Mouse (Mus musculus) CH12.LX (cell line): Measurements from ENCODE around the gene Lrrc42. TPM values are rescaled to one million over a fixed set of nuclear protein-coding genes. Genes with fewer than 3 reads are reported as not detected.

Experiments used
- DNase-seq: peaks from one replicate; pipeline ENCODE4 v3.0.0-alpha.2; 2013; ENCODE audit errors: extremely low read depth
- H3K27ac ChIP-seq: 2 replicates; pipeline ENCODE4 v1.5.1; 2012; ENCODE audit warnings: low read depth, mild to moderate bottlenecking, control low read depth, moderate library complexity; ENCODE audit not compliant: insufficient read depth
- H3K27me3 ChIP-seq: replicated peaks from 2 replicates; pipeline ENCODE3; 2012; ENCODE audit warnings: inconsistent platforms
- H3K36me3 ChIP-seq, 2 experiments: replicated peaks in 1 of 2; 2 replicates each; pipeline versions ENCODE3 to v1.6.1; 2012; ENCODE audit warnings: inconsistent platforms in 1 of 2, low read length in 1 of 2, mild to moderate bottlenecking in 1 of 2, mixed read lengths in 1 of 2, moderate library complexity in 1 of 2; ENCODE audit not compliant: control insufficient read depth in 1 of 2, insufficient read depth in 1 of 2
- H3K4me1 ChIP-seq, 2 experiments: 2 replicates each; pipeline ENCODE4 v1.6.1; 2012; ENCODE audit warnings: inconsistent platforms in 1 of 2, moderate library complexity in 1 of 2; ENCODE audit not compliant: insufficient read depth in 2 of 2, control insufficient read depth in 1 of 2
- H3K4me2 ChIP-seq: 2 replicates; pipeline ENCODE4 v1.6.1; 2012; ENCODE audit warnings: low read depth, mild to moderate bottlenecking, control low read depth; ENCODE audit not compliant: poor library complexity, insufficient read depth, severe bottlenecking
- H3K4me3 ChIP-seq, 3 experiments: fragments of 150-350 bp in 1 of 3; sonication (generic) in 1 of 3; replicated peaks in 1 of 3; 2 replicates each; pipeline versions ENCODE3 to v1.5.1; 2011 to 2012; ENCODE audit warnings: low read depth in 2 of 3, low read length in 2 of 3, mild to moderate bottlenecking in 2 of 3, moderate library complexity in 2 of 3, control low read depth in 1 of 3, improper control_type of control experiment in 1 of 3, inconsistent platforms in 1 of 3, mixed read lengths in 1 of 3; ENCODE audit not compliant: poor library complexity in 1 of 3
- H3K79me2 ChIP-seq: replicated peaks from 2 replicates; pipeline ENCODE4 v1.6.1; 2012; ENCODE audit warnings: mild to moderate bottlenecking, moderate library complexity; ENCODE audit not compliant: control insufficient read depth, poor library complexity, insufficient read depth, severe bottlenecking; ENCODE audit errors: extremely low read depth
- H3K9ac ChIP-seq: 2 replicates; pipeline ENCODE4 v1.6.1; 2012; ENCODE audit warnings: low read depth, mild to moderate bottlenecking, control low read depth, moderate library complexity; ENCODE audit not compliant: insufficient read depth
- H3K9me3 ChIP-seq: replicated peaks from 2 replicates; pipeline ENCODE3; 2012; ENCODE audit warnings: low read length, inconsistent platforms, mixed read lengths
- BHLHE40 ChIP-seq: IDR thresholded peaks from 2 replicates; pipeline ENCODE4 v1.6.1; 2011; ENCODE audit warnings: mild to moderate bottlenecking, low read depth, low read length, improper control_type of control experiment
- CHD1 ChIP-seq: IDR thresholded peaks from 2 replicates; pipeline ENCODE4 v1.6.1; 2012; ENCODE audit warnings: low read depth, low read length, improper control_type of control experiment, inconsistent platforms
- CTCF ChIP-seq, 2 experiments: IDR thresholded peaks in 1 of 2; conservative IDR thresholded peaks in 1 of 2; 2 replicates each; pipeline ENCODE4 v1.5.1; 2011 to 2012; ENCODE audit warnings: low read depth in 2 of 2, low read length in 2 of 2, improper control_type of control experiment in 1 of 2, inconsistent platforms in 1 of 2, mild to moderate bottlenecking in 1 of 2, moderate library complexity in 1 of 2
- E2F4 ChIP-seq: IDR thresholded peaks from 2 replicates; pipeline ENCODE4 v1.6.1; 2011; ENCODE audit warnings: low read depth, low read length, improper control_type of control experiment; ENCODE audit not compliant: insufficient replicate concordance
- ETS1 ChIP-seq: conservative IDR thresholded peaks from 2 replicates; pipeline ENCODE4 v1.6.1; 2012; ENCODE audit warnings: low read depth, mild to moderate bottlenecking, inconsistent platforms, low read length, improper control_type of control experiment, moderate library complexity
- GABPA ChIP-seq: IDR thresholded peaks from 2 replicates; pipeline ENCODE4 v1.6.1; 2012; ENCODE audit warnings: low read depth, low read length, improper control_type of control experiment, inconsistent platforms; ENCODE audit not compliant: insufficient replicate concordance
- HCFC1 ChIP-seq: IDR thresholded peaks from 2 replicates; pipeline ENCODE4 v1.6.1; 2012; ENCODE audit warnings: low read depth, mild to moderate bottlenecking, inconsistent platforms, low read length, improper control_type of control experiment
- JUN ChIP-seq: IDR thresholded peaks from 2 replicates; pipeline ENCODE4 v1.6.1; 2011; ENCODE audit warnings: low read depth, mild to moderate bottlenecking, low read length, improper control_type of control experiment, moderate library complexity; ENCODE audit not compliant: insufficient read depth
- KAT2A ChIP-seq: IDR thresholded peaks from 2 replicates; pipeline ENCODE4 v1.6.1; 2012; ENCODE audit warnings: low read length, improper control_type of control experiment, inconsistent platforms; ENCODE audit not compliant: insufficient replicate concordance
- MXI1 ChIP-seq: IDR thresholded peaks from 2 replicates; pipeline ENCODE4 v1.6.1; 2011; ENCODE audit warnings: mild to moderate bottlenecking, low read depth, low read length, improper control_type of control experiment
- NELFE ChIP-seq: IDR thresholded peaks from 2 replicates; pipeline ENCODE4 v1.6.1; 2011; ENCODE audit warnings: low read depth, low read length, improper control_type of control experiment
- PAX5 ChIP-seq: IDR thresholded peaks from 2 replicates; pipeline ENCODE4 v1.6.1; 2012; ENCODE audit warnings: low read length, inconsistent platforms, mixed read lengths
- POLR2AphosphoS2 ChIP-seq: IDR thresholded peaks from 2 replicates; pipeline ENCODE4 v1.6.1; 2011; ENCODE audit warnings: low read depth, low read length, improper control_type of control experiment
- RCOR1 ChIP-seq: conservative IDR thresholded peaks from 2 replicates; pipeline ENCODE4 v1.6.1; 2012; ENCODE audit warnings: low read depth, mild to moderate bottlenecking, inconsistent platforms, low read length, improper control_type of control experiment
- SMC3 ChIP-seq: IDR thresholded peaks from 2 replicates; pipeline ENCODE4 v1.6.1; 2011; ENCODE audit warnings: low read depth, low read length, improper control_type of control experiment
- TBP ChIP-seq: conservative IDR thresholded peaks from 2 replicates; pipeline ENCODE4 v1.6.1; 2011; ENCODE audit warnings: low read depth, low read length, improper control_type of control experiment
- USF1 ChIP-seq: IDR thresholded peaks from 2 replicates; pipeline ENCODE4 v1.6.1; 2014; ENCODE audit warnings: low read depth, mild to moderate bottlenecking, inconsistent platforms, low read length, improper control_type of control experiment
- USF2 ChIP-seq: conservative IDR thresholded peaks from 2 replicates; pipeline ENCODE4 v1.6.1; 2011; ENCODE audit warnings: low read depth, low read length, improper control_type of control experiment
- ZC3H11A ChIP-seq: IDR thresholded peaks from 2 replicates; pipeline ENCODE4 v1.6.1; 2012; ENCODE audit warnings: low read depth, mild to moderate bottlenecking, inconsistent platforms, low read length, improper control_type of control experiment
- dilution Hi-C: fragments of 300-500 bp; cut with MboI; formaldehyde crosslinking; loops from 2 replicates; pipeline ENCODE4 v1.14.3; 2020; ENCODE audit warnings: low sequenced_read_pairs; ENCODE audit not compliant: extremely low pct_unique_long_range_greater_than_20kb, extremely low pct_ligation_motif_present
- in situ Hi-C: fragments of 300-500 bp; cut with MboI; formaldehyde crosslinking; loops from 3 replicates; pipeline ENCODE4 v1.14.3; 2019; ENCODE audit warnings: low sequenced_read_pairs, low pct_ligation_motif_present, low pct_unique_long_range_greater_than_20kb, mixed read lengths
- polyA plus RNA-seq: library from polyadenylated mRNA; unstranded; fragments of >175 nt; gene quantifications from 2 replicates; pipeline ENCODE4 v1.2.1, GENCODE M21; 2012; ENCODE audit warnings: low read depth; ENCODE audit not compliant: insufficient read length
- total RNA-seq, 2 experiments: library from RNA; depleted of rRNA; stranded (reverse); fragments of 300-350 nt in 1 of 2; fragments of >200 nt in 1 of 2; gene quantifications; 2 replicates each; pipeline ENCODE4 v1.2.3; 2012 to 2014

Lrrc42 gene
- total and polyA plus RNA-seq, 3 experiments = 13.0 to 48.2 (median 24.9) TPM

DNA sequence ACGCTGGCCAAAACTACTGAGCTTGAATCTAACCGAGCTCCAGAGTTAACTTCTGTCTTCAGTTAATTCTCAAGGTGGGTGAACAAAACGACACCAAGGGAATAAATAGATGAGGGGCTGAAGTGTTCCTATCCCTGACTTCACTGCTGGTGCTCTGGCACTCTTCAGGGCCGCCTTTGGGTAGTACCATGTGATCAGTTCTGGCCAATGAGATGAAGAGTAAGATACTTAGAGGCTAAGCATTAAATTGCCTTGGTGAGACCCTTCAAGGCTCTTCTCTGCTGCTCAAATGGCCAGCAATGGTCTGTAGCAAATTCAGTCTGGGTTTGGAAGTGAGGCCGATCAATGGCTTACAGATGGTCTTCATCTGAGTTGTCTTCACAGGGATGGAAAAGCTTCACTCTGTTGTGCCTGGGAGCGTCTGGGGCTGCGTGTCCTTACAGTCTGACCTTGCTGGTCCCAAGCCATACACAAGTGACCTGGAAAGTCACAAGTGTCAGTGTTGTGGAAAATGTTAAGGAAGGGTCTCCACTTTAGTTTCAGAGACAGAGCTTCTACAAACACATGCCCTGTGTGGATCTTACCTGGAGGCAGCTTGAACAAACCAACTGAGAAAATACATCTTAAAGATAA, 27.6 kb upstream of the Lrrc42 start:
- dilution Hi-C loops = no loop called here
- Histone ChIP-seq H3K36me3 (peaks cover 3 to 16% of the 10 kb centered on the region in 2 experiments), H3K4me3 (no peak overlapping the region), H3K9ac (no peak overlapping the region), H3K9me3 (no peaks in the 10 kb centered on the region), H3K79me2 (no peaks in the 10 kb centered on the region), H3K27me3 (no peaks in the 10 kb centered on the region), H3K4me2 (no peak overlapping the region), H3K4me1 (peaks cover 0 to 13% of the 10 kb centered on the region in 2 experiments; a peak in 3 of 4 replicates), H3K27ac (no peak overlapping the region)
- no peak for DNase-seq
- TF ChIP-seq BHLHE40 (no peak), USF1 (peak; percentile 11; the same call in 1 of the 2 replicates)
- TF ChIP-seq, all 38 proteins: peak for 1
- in situ Hi-C loops = no loop called here

DNA sequence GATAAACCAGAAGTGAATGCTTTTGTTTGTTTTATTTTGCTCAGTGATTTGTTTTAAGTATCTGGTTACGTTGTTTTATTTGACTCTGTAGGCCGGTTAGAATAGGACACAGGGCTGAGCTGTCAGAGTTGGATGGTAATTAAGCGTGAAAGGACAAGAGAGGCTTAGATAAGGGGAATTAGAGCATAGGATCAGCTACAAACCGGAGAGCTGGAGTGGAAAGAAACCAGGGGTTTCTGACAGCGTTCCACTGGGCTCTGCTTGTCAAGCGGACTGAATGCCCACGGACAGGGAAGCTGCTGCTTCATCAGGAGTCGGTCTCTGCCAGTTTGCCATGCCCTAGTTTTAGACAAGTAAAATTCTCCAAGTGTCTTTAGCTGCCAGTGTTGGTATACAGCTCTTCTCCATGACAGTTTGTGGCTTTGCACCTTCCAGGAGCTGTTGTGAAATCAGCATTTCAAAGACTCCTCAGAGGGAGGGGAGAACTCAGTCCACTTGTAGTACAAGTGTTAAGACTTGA, 24.9 kb upstream of the Lrrc42 start:
- Histone ChIP-seq H3K79me2 (no peaks in the 10 kb centered on the region), H3K9ac (no peak overlapping the region), H3K4me1 (peaks cover 0 to 5% of the 10 kb centered on the region in 2 experiments; a peak in 1 of 4 replicates), H3K27me3 (no peaks in the 10 kb centered on the region), H3K4me3 (no peak overlapping the region), H3K9me3 (no peaks in the 10 kb centered on the region), H3K27ac (no peak overlapping the region), H3K36me3 (peaks cover 3 to 23% of the 10 kb centered on the region in 2 experiments), H3K4me2 (no peak overlapping the region)
- TF ChIP-seq SMC3 = no peak
- DNase-seq = no peak
- in situ Hi-C loops (no loop called here), dilution Hi-C loops (no loop called here)

DNA sequence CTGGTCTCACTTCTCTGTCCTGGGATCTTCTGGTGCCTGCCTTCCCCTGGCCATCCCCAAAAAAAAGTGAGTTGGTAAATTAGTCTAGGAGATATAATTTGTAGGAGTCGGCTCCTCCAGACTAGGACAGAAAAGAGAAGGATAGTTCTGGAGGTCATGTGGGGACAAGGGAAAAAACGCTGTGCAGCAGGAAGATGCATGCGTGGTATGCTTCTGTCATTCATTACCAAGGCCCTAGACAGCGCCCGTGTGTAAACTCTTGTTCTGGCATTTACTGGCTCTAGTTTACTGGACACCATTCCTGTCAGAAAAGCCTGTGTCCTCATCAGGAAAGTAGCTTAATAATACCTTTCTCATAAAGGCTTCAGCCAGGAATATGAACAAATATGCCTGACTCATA, 21.2 kb upstream of the Lrrc42 start:
- no peaks in the 10 kb centered on the region for H3K79me2 ChIP-seq
- no peak overlapping the region for H3K9ac ChIP-seq
- H3K27ac ChIP-seq = no peak overlapping the region
- H3K9me3 ChIP-seq = no peaks in the 10 kb centered on the region
- in situ Hi-C loops = no loop called here
- dilution Hi-C loops = no loop called here
- peaks cover 0 to 10% of the 10 kb centered on the region in 2 experiments for H3K36me3 ChIP-seq
- DNase-seq = no peak
- no peaks in the 10 kb centered on the region for H3K27me3 ChIP-seq
- TF ChIP-seq KAT2A = no peak
- no peak for TF ChIP-seq NELFE
- TF ChIP-seq MXI1 = no peak
- no peak for TF ChIP-seq E2F4
- TF ChIP-seq BHLHE40 = no peak
- TF ChIP-seq CTCF (conservative IDR thresholded peaks at IDR 0.05 in 1 of 2, IDR thresholded peaks at IDR 0.05 in 1 of 2; ENCODE audit: low read depth in 2 of 2, low read length in 2 of 2) = no peak
- TF ChIP-seq PAX5 = no peak
- no peak for TF ChIP-seq POLR2AphosphoS2
- TF ChIP-seq ETS1 = no peak
- no peak for TF ChIP-seq TBP
- TF ChIP-seq RCOR1 = no peak
- TF ChIP-seq GABPA = no peak
- TF ChIP-seq CHD1 = no peak
- no peak for TF ChIP-seq HCFC1
- TF ChIP-seq USF2 = no peak
- TF ChIP-seq JUN = no peak
- TF ChIP-seq ZC3H11A = no peak
- H3K4me3 ChIP-seq = no peak overlapping the region
- H3K4me1 ChIP-seq = no peaks in the 10 kb centered on the region
- no peak overlapping the region for H3K4me2 ChIP-seq
